Mouse (Mus musculus) cerebellum, postnatal 14 days (tissue): ENCODE results near the gene Mmp2.
"Not testable (repeated sequence)": the region's sequence is repeated elsewhere in the genome, so short reads cannot be mapped to it uniquely, and the experiment has no call there.

Experiments
- DNase-seq, 2 experiments: peaks; one replicate each; pipeline ENCODE4 v3.0.0; 2021; ENCODE audit warnings: mixed read lengths in 2 of 2

The Mmp2 gene

GRCm38 (mm10) chr8:92839161-92839560 is 12.1 kb downstream of the Mmp2 start:
- DNase-seq = no peak

DNA sequence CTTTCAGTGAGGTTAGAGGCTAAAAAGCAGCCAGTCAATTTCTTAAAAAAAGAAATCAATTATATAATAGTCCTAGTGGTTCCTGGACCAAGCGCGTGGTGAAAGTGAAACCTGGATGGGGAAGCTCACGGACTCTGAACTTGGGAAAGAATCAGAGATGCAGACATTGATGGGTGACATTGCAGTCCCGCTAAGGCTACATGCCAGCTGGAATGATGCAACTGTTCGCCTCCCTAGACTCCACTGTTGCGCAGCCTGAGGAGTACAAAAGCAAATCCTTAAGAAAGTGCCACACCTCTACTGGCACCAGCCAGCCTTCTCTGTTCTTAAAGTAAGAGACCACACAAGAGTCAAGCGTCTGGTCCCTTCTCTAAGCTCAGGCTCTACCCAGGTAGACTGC is 12.8 kb downstream of the Mmp2 start:
- DNase-seq = no peak

DNA sequence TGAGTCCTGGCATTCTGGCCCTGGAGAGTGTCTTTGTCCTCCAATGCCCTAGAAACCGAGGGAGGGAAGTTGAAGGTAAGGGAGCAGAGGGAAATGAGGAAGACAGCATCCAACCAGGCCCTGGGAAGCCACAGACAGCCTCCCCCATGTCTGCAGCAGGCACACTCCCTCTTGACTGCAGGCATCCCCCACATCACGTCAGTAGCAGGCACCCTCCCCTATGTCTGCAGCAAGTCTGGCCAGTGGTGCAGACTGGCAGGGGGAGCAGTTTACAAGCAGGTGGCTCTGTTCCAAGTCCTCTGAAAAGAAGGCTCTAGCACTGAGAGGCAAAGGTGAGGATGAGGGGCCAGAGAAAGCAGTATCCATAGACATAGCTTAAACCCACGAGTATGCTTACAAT is 19.6 kb downstream of the Mmp2 start:
- DNase-seq = no peak

- DNase-seq = no peak
Measured at GRCm38 (mm10) chr8:92847299-92847698, 20.2 kb downstream of the Mmp2 start.

DNA sequence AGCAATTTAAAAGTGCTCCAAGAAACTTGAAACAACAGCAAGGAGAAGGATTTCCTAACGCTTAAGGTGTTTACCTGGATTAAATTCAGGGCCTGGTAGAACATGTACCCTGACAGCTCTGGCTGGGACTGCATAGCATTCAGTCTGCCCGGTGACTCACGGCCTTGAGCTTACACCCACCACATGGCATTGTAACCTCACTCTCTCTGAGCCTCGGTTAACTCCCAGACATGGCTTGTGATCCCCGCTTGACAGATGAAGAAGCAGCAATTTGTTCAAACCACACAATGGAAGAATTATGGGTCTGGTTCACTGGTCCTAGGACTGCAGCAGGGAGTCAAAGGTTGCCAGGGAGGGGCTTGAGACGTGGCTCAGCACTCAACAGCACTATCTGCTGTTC is 22.2 kb downstream of the Mmp2 start:
- no peak for DNase-seq

GRCm38 (mm10) chr8:92850239-92850638 is 23.1 kb downstream of the Mmp2 start:
- peak; percentile 71 to 81 for DNase-seq

DNA sequence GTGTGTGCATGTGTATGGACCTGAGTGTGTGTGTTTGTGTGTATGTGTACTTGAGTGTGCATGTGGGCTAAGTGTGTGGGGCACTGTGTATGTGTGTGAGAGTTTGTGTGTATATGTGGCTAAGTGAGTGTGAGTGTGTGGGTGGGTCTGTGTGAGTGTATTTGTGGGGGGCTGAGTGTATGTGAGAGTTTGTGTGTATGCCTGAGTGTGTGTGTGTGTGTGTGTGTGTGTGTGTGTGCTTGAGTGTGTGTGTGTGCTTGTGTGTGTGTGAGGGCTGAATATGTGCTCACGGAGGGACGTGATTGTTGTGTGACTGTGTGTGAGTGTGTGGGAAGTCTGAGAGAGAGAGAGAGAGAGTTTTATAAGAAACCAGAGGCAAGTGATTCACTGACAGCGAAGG is 24.3 kb downstream of the Mmp2 start:
- no peak for DNase-seq

DNA sequence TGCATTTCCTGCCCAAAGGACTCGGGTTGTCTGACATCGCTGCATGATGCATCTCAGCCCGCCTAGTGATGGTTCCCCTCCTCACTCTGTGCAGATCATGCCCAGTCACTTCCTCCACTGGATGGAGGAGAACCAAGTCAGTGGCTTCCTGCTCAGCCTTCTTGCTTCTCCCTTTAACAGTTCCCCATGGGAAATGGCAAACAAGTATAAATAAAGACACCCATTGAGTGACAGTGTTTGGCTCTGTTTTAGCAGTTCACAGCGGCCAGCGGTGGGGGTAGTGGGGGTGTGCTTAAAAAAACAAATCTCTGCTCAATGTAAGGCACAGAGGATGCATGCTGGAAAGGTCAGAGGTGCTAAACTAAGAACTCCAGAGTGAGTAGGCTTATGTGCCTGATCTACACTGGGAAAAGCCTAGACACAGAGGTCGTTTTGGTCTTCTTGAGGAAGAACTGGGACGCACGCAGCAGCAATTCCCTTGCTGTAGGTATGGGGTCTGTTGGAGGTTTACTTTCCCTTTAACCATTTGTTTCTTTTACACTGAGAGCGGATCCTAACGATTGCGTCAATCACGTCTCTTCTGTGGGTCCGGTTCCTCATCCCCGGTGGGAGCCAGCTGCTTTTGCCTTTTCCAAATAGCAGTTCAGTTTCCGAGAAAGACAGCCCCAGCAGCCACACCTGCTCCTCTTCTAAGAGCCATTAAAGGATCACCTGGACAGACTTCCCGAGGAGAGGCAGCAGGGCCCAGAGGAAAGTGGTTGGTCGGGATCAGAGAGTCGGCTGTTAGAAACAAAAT is 26.3 kb downstream of the Mmp2 start:
- no peak for DNase-seq

DNA sequence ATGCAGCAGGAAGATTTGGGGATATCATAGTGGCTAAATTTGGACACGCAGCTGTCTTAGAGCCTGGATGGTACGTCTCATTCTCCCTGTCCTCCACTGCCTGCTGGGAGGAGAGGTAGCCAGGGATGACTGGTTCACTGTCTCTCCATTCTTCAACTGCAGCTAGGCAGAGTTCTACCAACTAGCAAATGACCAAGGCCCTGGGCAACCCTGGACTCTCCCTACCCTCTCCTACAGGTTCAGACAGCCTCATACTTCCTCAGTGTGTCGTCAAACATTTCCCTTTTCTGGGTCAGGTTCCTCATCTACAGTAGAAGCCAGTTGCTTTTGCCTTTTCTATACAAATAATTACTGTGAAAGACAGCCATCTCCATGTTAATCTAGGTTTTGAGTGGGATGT is 27.6 kb downstream of the Mmp2 start:
- DNase-seq = no peak

GRCm38 (mm10) chr8:92855171-92855894 is 28.2 kb downstream of the Mmp2 start, which contains the start of gene Lpcat2:
Gene Lpcat2, plus strand, starts transcription at chr8:92855339.
- peak; percentile 80 to 81 for DNase-seq

DNA sequence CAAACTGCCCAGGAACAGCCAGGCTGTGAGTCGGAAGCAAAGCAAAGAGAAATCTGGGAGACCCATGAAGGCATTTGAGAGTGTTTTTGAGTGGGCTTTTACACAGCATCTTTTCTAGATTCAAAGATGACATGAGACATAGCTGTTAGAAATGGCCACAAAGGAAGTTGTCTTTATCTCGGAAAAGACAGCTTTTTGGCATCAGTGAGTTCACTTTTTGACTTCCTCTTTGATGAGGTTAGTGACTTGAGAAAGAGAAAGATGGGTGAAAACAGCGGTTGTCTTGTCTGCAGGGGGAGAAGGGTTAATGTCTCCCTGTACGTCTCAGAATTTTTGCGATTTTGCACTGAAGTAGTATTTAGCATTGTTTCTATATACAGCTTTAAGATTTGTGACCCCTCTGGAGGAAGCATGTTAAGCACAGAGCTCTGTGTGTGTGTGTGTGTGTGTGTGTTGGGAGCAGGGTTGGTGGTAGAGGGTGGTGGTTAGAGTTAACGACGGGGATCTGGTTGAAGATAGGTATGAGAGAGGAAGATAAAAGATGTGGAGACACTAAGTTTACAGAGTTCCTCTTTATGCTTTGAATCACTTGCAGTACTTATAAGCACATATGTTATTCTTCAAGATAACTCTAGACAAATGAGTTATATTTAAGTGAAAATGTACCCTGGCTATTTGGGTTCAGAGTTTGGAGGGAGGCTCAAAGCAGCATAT is 29.3 kb downstream of the Mmp2 start:
- no peak for DNase-seq

DNA sequence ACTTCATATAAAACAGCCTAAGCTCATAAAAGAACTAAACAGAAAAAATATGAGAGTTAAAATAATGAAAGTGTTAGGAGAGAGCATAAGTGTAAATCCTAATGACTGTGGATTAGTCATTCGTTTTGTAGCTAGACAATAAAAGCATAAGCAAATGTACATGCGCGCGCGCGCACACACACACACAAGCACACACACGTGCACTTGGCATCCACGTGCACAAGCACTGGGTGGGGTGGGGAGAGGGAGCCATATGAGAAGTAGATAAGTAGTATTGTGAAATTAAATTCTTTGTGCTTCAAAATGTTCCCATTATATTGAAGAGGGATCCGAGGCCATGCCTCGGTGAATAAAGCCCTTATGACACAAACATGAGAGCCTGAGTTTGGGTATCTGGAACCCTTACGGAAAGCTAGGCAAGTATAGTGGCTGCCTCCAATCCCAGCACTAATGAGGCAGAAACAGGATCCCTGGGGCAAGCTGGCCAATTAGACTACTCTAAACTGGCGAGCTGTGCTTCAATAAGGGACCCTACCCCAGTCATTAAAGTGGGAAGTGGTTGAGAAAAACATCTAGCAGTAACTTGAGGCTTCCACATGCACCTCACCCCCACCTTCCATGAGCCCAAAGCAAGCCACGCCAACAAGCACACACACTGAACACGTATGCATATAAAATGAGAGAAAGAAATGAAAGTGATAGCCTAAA is 31.5 kb downstream of the Mmp2 start:
- DNase-seq = no peak

- no peak for DNase-seq
Measured at GRCm38 (mm10) chr8:92861977-92862376, 34.9 kb downstream of the Mmp2 start.

DNA sequence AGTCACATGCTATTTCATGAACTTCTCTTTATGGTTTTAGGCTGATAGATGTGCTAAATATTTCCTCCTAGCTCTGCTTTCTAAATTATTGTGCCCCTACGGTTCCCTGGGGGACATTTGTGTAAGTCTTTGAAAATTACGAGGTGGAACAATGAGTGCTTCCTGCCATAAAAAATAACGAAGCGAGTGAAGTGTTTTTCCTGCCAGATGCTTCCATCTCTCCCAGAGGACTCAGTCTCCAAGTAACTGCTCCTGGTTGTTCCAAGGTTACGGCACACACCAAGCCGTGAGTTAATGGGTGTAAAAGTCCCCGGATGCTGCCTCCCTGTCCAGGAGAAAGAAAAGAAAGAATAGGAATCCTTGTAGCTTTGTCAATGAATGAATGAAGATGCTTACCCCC is 43.2 kb downstream of the Mmp2 start:
- no peak for DNase-seq

DNA sequence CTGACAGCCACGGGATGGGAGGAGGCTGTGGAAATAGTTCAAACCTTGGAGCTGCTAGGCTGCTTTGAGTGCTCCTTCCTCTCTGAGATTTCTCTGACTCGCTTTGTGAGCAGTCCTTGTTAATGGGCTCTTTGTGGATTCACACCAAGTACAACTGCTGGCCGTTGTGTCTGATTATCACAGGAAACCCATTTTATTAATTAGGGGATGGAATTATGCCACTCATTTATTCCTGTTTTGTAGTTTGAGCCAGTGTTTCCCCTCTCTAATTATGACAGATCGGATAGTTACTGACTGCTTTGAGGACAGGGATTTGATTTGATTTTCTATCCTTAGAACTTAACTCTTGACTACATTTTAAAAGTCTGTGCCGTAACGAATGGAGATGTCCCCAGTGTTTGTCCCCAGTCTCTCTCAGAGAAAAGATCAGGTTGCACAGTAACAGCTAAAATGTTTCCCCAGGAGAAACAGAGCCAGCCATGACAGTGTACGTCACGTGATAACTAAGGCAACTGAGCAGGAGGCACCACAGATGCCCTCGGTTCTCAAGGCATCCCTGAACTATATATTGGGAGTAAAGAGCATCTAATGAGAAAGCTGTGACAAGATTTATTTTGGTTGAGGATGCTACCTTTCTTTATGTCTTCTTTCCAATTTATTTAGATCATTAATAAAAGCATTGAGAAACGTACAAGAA is 45.1 kb downstream of the Mmp2 start:
- DNase-seq = no peak

DNA sequence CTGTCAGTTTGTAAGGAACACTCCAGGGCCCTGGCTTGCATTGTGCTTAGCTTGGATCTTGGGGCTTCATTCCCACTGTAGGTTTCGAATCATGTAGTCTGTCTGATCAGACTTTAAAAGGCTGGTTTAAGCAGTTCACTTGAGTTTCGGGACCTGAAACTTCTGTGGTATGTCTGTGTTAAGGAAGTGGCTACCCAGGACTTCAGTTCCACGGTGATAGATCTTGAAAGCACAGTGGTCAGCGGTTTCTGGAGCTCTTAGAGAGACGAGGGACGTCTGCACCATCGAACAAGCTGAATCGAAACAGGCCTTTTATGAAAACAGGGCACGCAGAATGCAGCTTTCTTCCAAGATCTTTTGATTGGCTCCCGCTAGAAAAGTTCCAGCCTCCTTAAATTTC is 48.7 kb downstream of the Mmp2 start:
- DNase-seq = no peak

- DNase-seq = no peak
Measured at GRCm38 (mm10) chr8:92881247-92881646, 54.2 kb downstream of the Mmp2 start.

DNA sequence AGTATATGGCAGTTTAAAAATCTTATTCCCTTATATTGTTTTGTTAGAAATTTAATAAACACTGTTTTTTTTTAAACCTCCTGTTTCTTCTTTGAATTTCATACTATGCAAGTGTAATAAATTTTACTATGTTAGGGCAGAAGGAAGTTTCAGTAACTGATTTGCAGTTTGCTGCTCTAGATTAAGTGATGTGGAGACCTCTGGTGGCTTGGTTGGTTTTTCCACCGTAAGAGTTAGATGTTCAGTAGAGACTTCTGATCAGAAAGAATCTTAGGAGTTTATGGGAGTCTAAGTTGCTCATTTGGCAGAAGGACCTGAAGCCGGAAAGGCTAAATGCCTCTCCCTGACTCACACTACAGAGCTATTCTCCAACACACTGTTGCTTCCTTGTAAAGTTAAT is 56.7 kb downstream of the Mmp2 start:
- DNase-seq = peak in 1 of 2 experiments; percentile 15

DNA sequence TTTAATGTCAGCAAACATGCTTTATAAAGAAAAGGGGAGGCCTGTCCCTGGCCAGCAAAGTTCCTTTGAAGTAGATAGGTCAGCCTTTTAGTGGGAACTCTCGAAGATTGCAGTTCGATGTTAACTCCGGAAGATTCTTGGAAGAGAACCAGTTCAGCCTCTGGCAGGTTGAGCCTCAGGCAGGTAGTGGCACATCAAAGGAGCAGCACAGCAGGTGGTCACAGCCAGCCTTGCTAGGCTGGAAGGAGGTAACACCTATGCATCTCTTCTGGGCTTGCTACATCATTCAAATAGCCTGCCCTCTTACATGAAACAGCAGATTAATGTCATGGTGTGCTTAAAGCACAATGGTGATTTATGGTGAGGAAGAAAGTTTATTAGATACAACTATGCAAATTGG is 65.1 kb downstream of the Mmp2 start:
- not testable (repeated sequence) for DNase-seq

DNA sequence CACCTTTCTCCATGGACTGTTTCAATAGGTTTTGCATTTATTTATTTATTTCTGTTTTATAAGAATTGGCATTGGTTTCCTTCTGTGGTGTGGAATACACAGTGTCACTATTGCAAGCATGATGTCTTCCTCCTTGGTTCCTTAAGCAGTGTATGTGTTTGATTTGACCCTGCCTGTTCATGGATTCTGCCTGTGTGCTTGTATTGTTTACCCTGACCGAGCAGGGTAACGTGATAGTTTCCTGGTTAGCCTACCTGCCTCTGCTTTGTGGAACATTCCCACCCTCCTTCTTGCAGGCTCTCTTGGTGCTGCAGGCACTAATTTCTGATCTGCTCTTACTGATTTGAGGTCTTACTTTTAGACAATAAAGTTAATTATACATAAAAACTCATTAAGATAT is 66.8 kb downstream of the Mmp2 start:
- DNase-seq = no peak

DNA sequence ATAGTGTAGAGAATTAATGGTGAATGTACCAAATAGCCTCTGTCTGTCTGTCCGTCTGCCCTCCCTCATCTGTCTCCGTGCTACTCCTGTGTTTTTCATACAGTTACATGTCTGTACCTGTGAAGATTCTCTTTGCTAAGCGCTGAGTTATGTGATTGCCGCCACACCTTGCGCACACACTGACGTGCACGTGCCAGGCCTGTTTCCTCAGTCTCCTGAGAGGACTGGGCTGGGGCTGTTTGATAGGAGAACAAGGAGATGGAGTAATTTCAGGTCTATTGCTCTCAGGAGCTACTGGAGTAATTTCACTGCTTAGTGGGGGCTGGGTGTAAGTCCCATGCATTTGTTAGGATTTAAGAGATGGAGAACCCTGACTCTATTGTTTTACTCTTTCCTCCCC is 68.0 kb downstream of the Mmp2 start:
- DNase-seq = no peak

GRCm38 (mm10) chr8:92896056-92896455 is 69.0 kb downstream of the Mmp2 start:
- no peak for DNase-seq
